Mouse (Mus musculus) induced T-regulatory cell, adult 2 months (primary cell): ENCODE measurements around the gene Pim3.

ENCODE experiments used
- DNase-seq: peaks from one replicate; pipeline ENCODE4 v3.0.0-alpha.2; 2012; ENCODE audit warnings: low read depth

Pim3 gene

GRCm38 (mm10) chr15:88837199-88837932 is 24.6 kb upstream of the Pim3 start:
- DNase-seq, result peak; percentile 81

GRCm38 (mm10) chr15:88837977-88838376 is 24.0 kb upstream of the Pim3 start:
- no peak for DNase-seq

GRCm38 (mm10) chr15:88839271-88839670 is 22.7 kb upstream of the Pim3 start:
- DNase-seq, result no peak

GRCm38 (mm10) chr15:88840126-88840525 is 21.9 kb upstream of the Pim3 start:
- DNase-seq, result no peak

GRCm38 (mm10) chr15:88841160-88841559 is 20.8 kb upstream of the Pim3 start:
- DNase-seq, result no peak

GRCm38 (mm10) chr15:88841580-88842299 is 20.2 kb upstream of the Pim3 start:
- DNase-seq, result no peak

GRCm38 (mm10) chr15:88842300-88842673 is 19.7 kb upstream of the Pim3 start:
- no peak for DNase-seq

GRCm38 (mm10) chr15:88843486-88844097 is 18.4 kb upstream of the Pim3 start:
- DNase-seq, result no peak

GRCm38 (mm10) chr15:88844966-88845365 is 17.0 kb upstream of the Pim3 start:
- no peak for DNase-seq

- DNase-seq, result no peak
Observed at GRCm38 (mm10) chr15:88848661-88849060, 13.3 kb upstream of the Pim3 start.

GRCm38 (mm10) chr15:88849621-88850020 is 12.4 kb upstream of the Pim3 start:
- no peak for DNase-seq

- no peak for DNase-seq
Observed at GRCm38 (mm10) chr15:88850146-88850826, 11.7 kb upstream of the Pim3 start.

GRCm38 (mm10) chr15:88851076-88851475 is 10.9 kb upstream of the Pim3 start:
- no peak for DNase-seq

- no peak for DNase-seq
Observed at GRCm38 (mm10) chr15:88851507-88852149, 10.4 kb upstream of the Pim3 start.

GRCm38 (mm10) chr15:88853106-88853505 is 8.9 kb upstream of the Pim3 start:
- no peak for DNase-seq

GRCm38 (mm10) chr15:88854119-88854968 is 7.6 kb upstream of the Pim3 start:
- DNase-seq, result no peak

- DNase-seq, result no peak
Observed at GRCm38 (mm10) chr15:88854969-88855830, 6.8 kb upstream of the Pim3 start.

GRCm38 (mm10) chr15:88855896-88856417 is 6.0 kb upstream of the Pim3 start:
- no peak for DNase-seq

- no peak for DNase-seq
Observed at GRCm38 (mm10) chr15:88856613-88857012, 5.4 kb upstream of the Pim3 start.

- no peak for DNase-seq
Observed at GRCm38 (mm10) chr15:88857361-88857760, 4.6 kb upstream of the Pim3 start.
